Mouse (Mus musculus) olfactory bulb, adult 2 months (tissue): ENCODE measurements around the gene Gdf11.

Experiments used
- CTCF ChIP-seq: fragments of 200-500 bp; IDR thresholded peaks from 2 replicates; pipeline ENCODE4 v1.5.1; 2012; ENCODE audit warnings: low read depth, mild to moderate bottlenecking, low read length, moderate library complexity; ENCODE audit not compliant: insufficient read depth
- POLR2A ChIP-seq: fragments of 200-500 bp; IDR thresholded peaks from 2 replicates; pipeline ENCODE4 v1.6.1; 2012; ENCODE audit warnings: mild to moderate bottlenecking, low read depth, low read length, moderate library complexity; ENCODE audit not compliant: insufficient read depth

- TF ChIP-seq POLR2A, result no peak
- TF ChIP-seq CTCF, result no peak
Measured at GRCm38 (mm10) chr10:128889846-128890245, 1.7 kb downstream of the Gdf11 start.
